25 mouse cellular contexts compared by ENCODE assay signal in the genomic region with DNA sequence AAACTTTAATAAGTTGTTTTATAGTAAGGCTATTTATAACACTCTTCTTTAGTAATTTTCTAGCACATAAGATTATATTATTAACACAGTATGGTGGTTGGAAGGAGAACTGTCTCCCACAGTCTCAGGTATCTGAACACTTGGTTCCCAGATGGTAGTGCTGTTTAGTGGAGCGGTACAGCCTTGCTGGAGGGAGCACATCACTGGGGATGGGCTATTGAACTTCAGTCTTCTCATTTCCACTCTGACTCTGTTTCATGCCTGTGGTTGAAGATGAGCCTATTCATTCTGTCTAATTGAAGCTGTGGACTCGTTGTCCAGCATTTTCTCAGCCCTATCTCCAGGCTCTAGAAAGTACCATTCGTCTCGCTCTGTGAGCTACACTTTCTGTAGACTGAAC. TPM values are rescaled to one million over a fixed set of nuclear protein-coding genes. Genes with fewer than 3 reads are reported as not detected.
DNase-seq lines count a peak whose midpoint lies in the region; ATAC-seq and TF ChIP-seq lines count a peak whose summit lies in the region.
"Had no signal": no experiment of that assay in that cellular context is flagged by ENCODE, and none has a peak within 500 bp of the region (broad histone marks: within the 10 kb centered on the region; RNA-seq: fewer than 3 reads in every experiment).

No protein-coding gene starts in this region.

- TF ChIP-seq POLR2A in kidney, adult 2 months (IDR thresholded peaks at IDR 0.05; ENCODE audit: low read depth, low read length), result no peak

- H3K36me3 ChIP-seq in kidney, embryonic 15.5 days, result no peaks in the 10 kb centered on the region
- no peaks in the 10 kb centered on the region for H3K36me3 ChIP-seq in kidney, embryonic 16.5 days (ENCODE audit: insufficient read depth, low read length)
- no peaks in the 10 kb centered on the region for H3K36me3 ChIP-seq in kidney, adult 2 months (ENCODE audit: control insufficient read depth, insufficient read depth, low read length)
- H3K36me3 ChIP-seq in kidney, postnatal 0 days (ENCODE audit: insufficient read depth, low read length), result no peaks in the 10 kb centered on the region
- H3K36me3 ChIP-seq: G1E had no signal

- H3K9me3 ChIP-seq in kidney, embryonic 15.5 days (replicated peaks), result no peaks in the 10 kb centered on the region
- H3K9me3 ChIP-seq in kidney, embryonic 16.5 days (ENCODE audit: low read length), result no peaks in the 10 kb centered on the region
- H3K9me3 ChIP-seq in kidney, postnatal 0 days (replicated peaks; ENCODE audit: low read length), result no peaks in the 10 kb centered on the region

- H3K9ac ChIP-seq in kidney, embryonic 15.5 days, result no peak overlapping the region
- no peak overlapping the region for H3K9ac ChIP-seq in kidney, embryonic 16.5 days (replicated peaks; ENCODE audit: low read length)
- H3K9ac ChIP-seq in kidney, postnatal 0 days (ENCODE audit: low read depth, low read length), result no peak overlapping the region

- H3K27ac ChIP-seq in kidney, embryonic 15.5 days, result no peak overlapping the region
- H3K27ac ChIP-seq in kidney, embryonic 16.5 days (ENCODE audit: low read length), result no peak overlapping the region
- no peak overlapping the region for H3K27ac ChIP-seq in kidney, adult 2 months (ENCODE audit: insufficient read depth, low read depth, low read length)
- H3K27ac ChIP-seq in kidney, postnatal 0 days, result no peak overlapping the region

- no peak overlapping the region for H3K4me2 ChIP-seq in kidney, embryonic 15.5 days
- H3K4me2 ChIP-seq in kidney, embryonic 16.5 days (replicated peaks; ENCODE audit: low read depth, low read length), result no peak overlapping the region
- no peak overlapping the region for H3K4me2 ChIP-seq in kidney, postnatal 0 days (ENCODE audit: low read length)

- ATAC-seq in kidney, embryonic 15.5 days (replicated peaks; ENCODE audit: low FRiP score), result peak; percentile 58
- ATAC-seq in kidney, embryonic 16.5 days (ENCODE audit: low FRiP score, low TSS enrichment), result peak; percentile 67; the same call in 1 of the 2 replicates
- ATAC-seq in kidney, postnatal 0 days (replicated peaks; ENCODE audit: low FRiP score, low read depth), result 0 out of 2 replicates have a peak, but pooled peaks have one; percentile 31
- ATAC-seq: activated CD4-positive, CD25-positive, alpha-beta regulatory T cell, adult 4 months; CD4-positive, CD25-positive, alpha-beta regulatory T cell, adult 4 months; Patski had no signal

- H3K27me3 ChIP-seq in kidney, embryonic 15.5 days, result no peaks in the 10 kb centered on the region
- H3K27me3 ChIP-seq in kidney, embryonic 16.5 days (ENCODE audit: insufficient read depth, low read length), result no peaks in the 10 kb centered on the region
- no peaks in the 10 kb centered on the region for H3K27me3 ChIP-seq in kidney, adult 2 months (replicated peaks; ENCODE audit: control insufficient read depth, insufficient read depth, low read length)
- no peaks in the 10 kb centered on the region for H3K27me3 ChIP-seq in kidney, postnatal 0 days (ENCODE audit: insufficient read depth, low read length)
- H3K27me3 ChIP-seq: CH12.LX, Patski had no signal

- peaks cover 28% of the 10 kb centered on the region for H3K4me1 ChIP-seq in kidney, embryonic 15.5 days
- peaks cover 20% of the 10 kb centered on the region for H3K4me1 ChIP-seq in kidney, embryonic 16.5 days (ENCODE audit: insufficient read depth, low read length)
- peaks cover 10% of the 10 kb centered on the region; the same call in 1 of the 2 replicates for H3K4me1 ChIP-seq in kidney, adult 2 months (ENCODE audit: control insufficient read depth, insufficient read depth, low read length)
- H3K4me1 ChIP-seq in kidney, postnatal 0 days (replicated peaks; ENCODE audit: insufficient read depth, low read length), result peaks cover 7% of the 10 kb centered on the region

- WGBS in kidney, embryonic 15.5 days, result 64% methylated on average over 4 of the region's 4 CpGs
- WGBS in kidney, embryonic 16.5 days, result 60% methylated on average over 4 of the region's 4 CpGs
- 74% methylated on average over 4 of the region's 4 CpGs for WGBS in kidney, adult 2 months
- 64% methylated on average over 4 of the region's 4 CpGs for WGBS in kidney, postnatal 0 days

- no peak overlapping the region for H3K4me3 ChIP-seq in kidney, embryonic 15.5 days (replicated peaks)
- H3K4me3 ChIP-seq in kidney, embryonic 16.5 days (ENCODE audit: low read length), result no peak overlapping the region
- no peak overlapping the region for H3K4me3 ChIP-seq in kidney, adult 2 months (ENCODE audit: insufficient read depth, low read depth, low read length)
- H3K4me3 ChIP-seq in kidney, postnatal 0 days (replicated peaks; ENCODE audit: low read depth, low read length), result no peak overlapping the region

- TF ChIP-seq CTCF in kidney, adult 2 months (conservative IDR thresholded peaks at IDR 0.05; ENCODE audit: insufficient read depth, insufficient read length, low read depth, low read length), result no peak
- TF ChIP-seq CTCF in kidney, postnatal 0 days (IDR thresholded peaks at IDR 0.05; ENCODE audit: low read depth), result no peak

- DNase-seq in heart, adult 11 months, result peak; percentile 61
- DNase-seq in heart, postnatal 4 days, result no peak
- DNase-seq in kidney, adult 18-20 months, result no peak
- no peak for DNase-seq in kidney, adult 2 months
- peak; percentile 80 for DNase-seq in kidney, postnatal 0 days (ENCODE audit: low spot score)
- DNase-seq in kidney, postnatal 10 days, result no peak
- DNase-seq: adrenal gland, adult 2 months; adrenal gland, adult 8-10 months; adrenal gland, postnatal 10 days; adrenal gland, postnatal 14 days; adrenal gland, postnatal 25 days; adrenal gland, postnatal 36 days; B cell, adult 2 months; cerebellum, adult 11 months; cerebellum, adult 11-12 months had no signal

RNA-seq across cellular contexts. Expression of a gene that starts 7.4 kb away (rescaled TPM):
- 100 to 1,000 TPM; 233 to 234 TPM for total RNA-seq in heart, postnatal 4 days (2021)
- polyA plus RNA-seq in kidney, embryonic 15.5 days (2015; fragmentation: Nextera tagmentation; extraction: Ambion mirVana), result 54.3 and 60.3 TPM in 2 replicates
- polyA plus RNA-seq in kidney, embryonic 16.5 days (2015; fragmentation: Nextera tagmentation; extraction: Ambion mirVana), result 56.3 and 67.2 TPM in 2 replicates
- polyA plus RNA-seq in kidney, adult 2 months (2012; rRNA removed), result 56.0 and 66.3 TPM in 2 replicates
- polyA plus RNA-seq in kidney, postnatal 0 days (2015; fragmentation: Nextera tagmentation; extraction: Ambion mirVana), result 54.7 and 55.7 TPM in 2 replicates
- total RNA-seq: MEL had no signal
- polyA plus RNA-seq: G1E had no signal

RNA-seq across cellular contexts. Expression of a gene that starts 44.7 kb away (rescaled TPM):
- total RNA-seq in heart, postnatal 4 days (2021), result not detected
- polyA plus RNA-seq in kidney, embryonic 15.5 days (2015; fragmentation: Nextera tagmentation; extraction: Ambion mirVana), result 0.16 and 0.17 TPM in 2 replicates
- 0.29 TPM in 1 of 2 replicates, not detected in the other for polyA plus RNA-seq in kidney, embryonic 16.5 days (2015; fragmentation: Nextera tagmentation; extraction: Ambion mirVana)
- polyA plus RNA-seq in kidney, adult 2 months (2012; rRNA removed), result 0.16 TPM in 1 of 2 replicates, not detected in the other
- 0.20 and 0.42 TPM in 2 replicates for polyA plus RNA-seq in kidney, postnatal 0 days (2015; fragmentation: Nextera tagmentation; extraction: Ambion mirVana)
- total RNA-seq: adrenal gland, adult 18-20 months; adrenal gland, adult 2 months; adrenal gland, adult 8-10 months; adrenal gland, postnatal 10 days; adrenal gland, postnatal 14 days; adrenal gland, postnatal 25 days; adrenal gland, postnatal 36 days; adrenal gland, postnatal 4 days; CH12.LX; G1E; MEL had no signal
- polyA plus RNA-seq: activated CD4-positive, CD25-positive, alpha-beta regulatory T cell, adult 4 months; adrenal gland, adult 2 months; CD4-positive, CD25-positive, alpha-beta regulatory T cell, adult 4 months; G1E; Patski had no signal

Comparison
In these comparisons a context has a peak if more than half of its experiments do, and no peak if none do; other contexts are left out.
1. DNase-seq: peak in heart, adult 11 months (single experiment) and kidney, postnatal 0 days (single experiment); none in heart, postnatal 4 days (single experiment), kidney, adult 18-20 months (single experiment), kidney, adult 2 months (single experiment) and kidney, postnatal 10 days (single experiment).
2. Peak in every context shown above with its lines, with median percentiles within 50 percentile points of each other: ATAC-seq.